Mouse (Mus musculus): Measurements from ENCODE around the gene Cldn3. TPM values are rescaled to one million over a fixed set of nuclear protein-coding genes. Genes with fewer than 3 reads are reported as not detected.
"Not testable (repeated sequence)": the region's sequence is repeated elsewhere in the genome, so short reads cannot be mapped to it uniquely, and the experiment has no call there.

Cldn3 gene
- total RNA-seq (2015) (not detected in 2 replicates), total RNA-seq (2017) (not detected in 2 replicates)

DNA sequence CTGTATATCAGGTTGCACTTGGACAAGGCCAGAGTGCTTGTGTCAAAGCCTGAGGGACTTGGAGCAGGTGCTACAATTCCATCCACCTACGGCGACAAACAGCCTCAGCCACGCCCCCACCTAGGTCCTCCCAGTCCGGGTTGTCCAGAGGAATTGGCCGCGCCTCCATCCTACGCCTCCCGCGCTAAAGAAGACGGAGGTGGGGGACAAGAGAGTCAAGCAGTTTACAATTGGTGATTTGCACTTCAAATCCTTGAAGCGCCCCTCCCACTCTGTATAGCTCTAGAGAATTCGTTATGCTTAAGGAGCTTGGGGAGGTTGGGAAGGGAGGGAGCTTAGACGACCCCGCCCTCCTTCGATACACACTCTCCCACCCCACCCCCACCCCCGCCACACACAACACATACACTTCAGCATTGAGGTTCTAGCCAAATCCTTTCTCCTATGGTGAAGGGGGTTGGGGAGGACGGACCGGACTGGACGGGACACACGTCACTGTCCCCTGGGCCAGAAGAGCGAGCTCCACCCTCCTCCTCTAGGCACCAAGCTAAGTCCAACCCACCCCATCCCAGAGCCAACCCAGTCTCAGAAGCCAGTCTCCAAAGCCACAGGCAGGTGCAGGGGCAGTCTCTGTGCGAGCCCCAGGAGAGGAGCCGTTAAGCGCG, at the start of gene Cldn3:
Cldn3 (plus strand) TSS at position 582 of the 665 bp plus-strand sequence.
- ATAC-seq (replicated peaks; ENCODE audit: poor library complexity): peak; percentile 21; the same call in 1 of the 2 replicates

DNA sequence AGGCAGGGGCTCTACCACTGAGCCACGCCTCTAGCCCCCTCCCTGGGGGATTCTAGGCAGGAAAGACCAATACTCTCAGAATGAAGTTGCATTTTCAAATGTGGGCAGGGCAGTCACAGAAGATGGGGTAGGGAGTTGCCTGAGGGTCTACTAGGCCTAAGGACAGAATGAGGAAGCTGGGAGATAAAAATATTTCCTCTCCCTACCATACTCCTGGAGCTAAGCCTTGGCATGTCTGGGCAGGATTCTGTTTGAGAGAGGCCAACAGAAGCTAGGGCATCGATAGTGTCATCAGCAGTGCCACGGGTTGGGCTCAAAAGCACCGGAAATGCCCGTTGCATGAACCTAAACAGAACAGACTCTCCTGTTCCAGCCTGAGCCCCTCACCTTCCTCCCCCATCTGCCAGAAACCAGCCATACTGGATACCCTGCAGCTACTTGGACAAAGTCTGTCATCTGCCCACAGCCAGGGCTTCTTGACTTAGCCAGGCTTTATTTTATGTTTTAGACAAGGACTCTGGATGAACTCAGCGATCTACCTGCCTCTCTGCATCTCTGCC, 49.3 kb upstream of the Cldn3 start:
- no peak for ATAC-seq (replicated peaks; ENCODE audit: poor library complexity)

- ATAC-seq (replicated peaks; ENCODE audit: poor library complexity): no peak
Observed at GRCm38 (mm10) chr5:134939069-134939468, 46.9 kb upstream of the Cldn3 start.

- not testable (repeated sequence) for ATAC-seq (replicated peaks; ENCODE audit: poor library complexity)
Observed at GRCm38 (mm10) chr5:134939554-134939953, 46.5 kb upstream of the Cldn3 start.

GRCm38 (mm10) chr5:134941472-134942209, 44.4 kb upstream of the Cldn3 start:
- no peak for ATAC-seq (replicated peaks; ENCODE audit: poor library complexity)

DNA sequence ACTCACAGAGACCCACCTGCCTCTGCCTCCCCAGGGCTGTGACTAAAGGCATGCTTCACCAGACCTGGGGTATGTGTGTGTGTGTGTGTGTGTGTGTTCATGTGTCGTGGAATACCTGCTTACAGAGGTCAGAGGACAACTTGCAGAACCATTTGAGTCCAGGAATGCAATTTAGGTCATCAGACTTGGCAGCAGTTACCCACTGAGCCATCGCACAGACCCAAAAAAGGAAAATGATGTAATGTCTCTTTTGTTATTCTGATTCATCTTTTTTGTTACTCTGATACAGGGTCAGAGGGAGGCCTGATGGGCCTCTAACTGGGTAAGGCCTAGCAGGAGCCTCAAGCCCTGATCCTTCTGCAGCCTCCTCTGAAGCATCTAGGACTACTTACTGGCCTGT, 43.3 kb upstream of the Cldn3 start:
- ATAC-seq (replicated peaks; ENCODE audit: poor library complexity): no peak

DNA sequence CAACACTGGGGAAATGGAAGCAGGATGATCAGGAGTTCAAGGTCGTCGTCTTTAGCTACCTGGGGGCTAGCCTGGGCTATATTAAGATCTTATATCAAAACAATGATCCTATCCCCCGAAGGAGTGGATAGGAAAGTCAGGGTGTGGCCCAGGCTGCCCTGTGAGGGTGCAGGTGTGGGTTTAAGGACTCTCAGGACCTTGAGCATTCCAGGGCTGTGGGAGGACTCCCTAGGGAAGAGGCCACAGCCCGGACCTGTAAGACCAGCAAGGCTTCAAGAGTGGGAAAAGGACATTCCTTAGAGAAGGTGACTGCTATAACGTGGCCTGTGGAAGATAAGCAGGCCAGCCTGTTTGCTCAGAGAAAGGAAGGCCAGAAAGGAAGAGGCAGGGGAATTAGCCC, 41.8 kb upstream of the Cldn3 start:
- ATAC-seq (replicated peaks; ENCODE audit: poor library complexity): no peak

GRCm38 (mm10) chr5:134945266-134945959, 40.6 kb upstream of the Cldn3 start:
- no peak for ATAC-seq (replicated peaks; ENCODE audit: poor library complexity)

GRCm38 (mm10) chr5:134946063-134946856, 39.8 kb upstream of the Cldn3 start:
- no peak for ATAC-seq (replicated peaks; ENCODE audit: poor library complexity)

DNA sequence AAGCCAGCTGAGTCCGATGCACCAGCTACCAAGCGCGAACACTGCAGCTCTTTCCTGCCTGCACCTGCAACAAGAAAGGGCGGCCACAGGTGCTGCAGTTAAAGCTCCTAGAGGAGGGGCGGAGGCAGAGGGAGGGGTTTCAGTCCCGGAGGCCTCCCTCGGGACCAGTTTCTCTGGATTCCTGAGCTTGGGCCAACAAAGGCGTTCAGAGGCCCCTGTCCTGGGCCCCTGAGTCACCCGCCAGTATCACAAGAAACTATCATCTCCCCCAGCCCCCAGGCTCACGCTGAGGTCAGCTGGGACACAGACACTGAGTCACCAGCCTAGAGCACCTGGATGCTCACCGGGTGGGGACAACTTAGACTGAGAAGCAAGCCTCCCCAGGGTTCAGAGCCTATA, 39.2 kb upstream of the Cldn3 start, which contains the start of gene Cldn4:
Cldn4 (minus strand) TSS at position 78 of the 399 bp plus-strand sequence.
- no peak for ATAC-seq (replicated peaks; ENCODE audit: poor library complexity)

GRCm38 (mm10) chr5:134947420-134948084, 38.5 kb upstream of the Cldn3 start:
- no peak for ATAC-seq (replicated peaks; ENCODE audit: poor library complexity)

- ATAC-seq (replicated peaks; ENCODE audit: poor library complexity): no peak
Observed at GRCm38 (mm10) chr5:134948085-134948439, 38.0 kb upstream of the Cldn3 start.

DNA sequence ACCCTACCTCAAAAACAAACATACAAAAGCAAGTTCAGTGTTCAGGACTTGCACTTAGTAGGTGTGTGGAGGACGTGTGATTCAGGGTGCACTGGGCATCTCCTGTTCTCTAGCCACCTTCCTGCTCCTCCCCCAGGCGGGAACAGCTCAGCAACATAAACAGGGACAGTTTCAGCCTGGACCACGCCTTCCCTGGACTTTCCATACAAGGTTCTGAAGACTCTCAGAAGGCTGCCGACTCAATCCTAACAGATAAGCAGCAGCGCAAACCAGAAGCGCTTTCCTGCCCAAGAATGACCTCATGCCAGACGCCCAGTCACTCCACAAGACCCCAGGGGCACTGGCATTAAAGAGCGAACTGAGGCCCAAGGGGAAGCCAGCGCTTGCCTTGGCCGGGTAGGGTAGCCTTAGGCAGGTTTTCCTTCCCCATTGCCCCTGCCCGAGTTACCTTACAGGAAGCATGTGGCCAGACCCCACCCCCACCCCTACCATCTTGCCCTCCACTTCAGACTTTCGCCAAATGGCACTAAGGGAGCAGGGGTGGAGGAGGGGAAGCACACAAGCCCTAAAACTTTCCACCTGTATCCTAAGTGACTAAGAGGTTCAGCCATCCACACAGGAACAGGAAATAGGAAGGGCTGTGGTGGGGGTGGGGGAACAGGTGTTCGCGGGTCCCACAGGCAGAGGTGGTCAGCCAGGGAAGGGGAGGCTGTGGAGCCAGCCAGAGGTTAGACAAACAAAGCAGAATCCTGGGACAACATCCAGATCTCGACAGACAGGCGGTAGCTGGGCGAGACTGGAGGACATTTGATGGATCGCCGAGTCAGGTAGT, 34.7 kb upstream of the Cldn3 start:
- peak; percentile 68 for ATAC-seq (replicated peaks; ENCODE audit: poor library complexity)

DNA sequence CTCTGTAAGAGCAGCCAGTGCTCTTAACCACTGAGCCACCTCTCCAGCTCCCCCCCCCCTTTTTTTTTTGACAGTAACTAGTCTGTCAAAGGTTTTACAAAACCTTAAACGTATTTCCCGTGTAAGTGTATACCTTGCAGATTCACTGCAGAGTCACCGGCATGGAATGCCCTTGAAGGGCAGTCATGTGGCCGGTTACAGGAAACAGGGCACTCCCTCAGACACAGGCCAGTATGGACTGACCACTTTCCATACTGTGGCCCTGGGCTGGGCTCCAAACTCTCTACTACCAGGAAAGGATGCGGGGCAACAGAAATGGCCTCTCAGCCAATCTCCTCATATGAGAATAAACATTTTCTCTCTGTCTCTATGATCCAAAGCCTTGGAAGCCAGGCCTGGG, 30.5 kb upstream of the Cldn3 start:
- no peak for ATAC-seq (replicated peaks; ENCODE audit: poor library complexity)

GRCm38 (mm10) chr5:134959114-134959513, 26.9 kb upstream of the Cldn3 start:
- ATAC-seq (replicated peaks; ENCODE audit: poor library complexity): peak; percentile 44

DNA sequence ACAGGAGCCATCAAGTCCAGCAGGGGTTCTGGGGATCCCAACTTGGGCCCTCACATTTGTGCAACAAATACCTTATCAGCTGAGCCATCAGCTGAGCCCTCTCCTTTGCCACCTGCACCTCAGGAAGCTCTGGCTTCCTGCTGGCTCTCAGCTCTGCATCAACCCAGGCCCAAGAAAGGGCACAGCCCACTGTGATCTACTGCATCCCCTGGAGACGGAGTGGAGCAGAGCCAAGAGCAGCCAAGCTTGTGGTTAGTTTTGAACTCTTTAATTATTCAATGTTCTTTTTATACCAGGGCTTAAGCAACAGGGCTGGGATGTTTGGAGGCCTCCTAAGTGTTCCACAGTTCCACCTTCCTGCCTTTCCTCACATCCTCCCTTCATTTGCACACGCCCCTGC, 25.6 kb upstream of the Cldn3 start:
- peak; percentile 29; the same call in 1 of the 2 replicates for ATAC-seq (replicated peaks; ENCODE audit: poor library complexity)

- no peak for ATAC-seq (replicated peaks; ENCODE audit: poor library complexity)
Observed at GRCm38 (mm10) chr5:134961519-134961918, 24.5 kb upstream of the Cldn3 start.

DNA sequence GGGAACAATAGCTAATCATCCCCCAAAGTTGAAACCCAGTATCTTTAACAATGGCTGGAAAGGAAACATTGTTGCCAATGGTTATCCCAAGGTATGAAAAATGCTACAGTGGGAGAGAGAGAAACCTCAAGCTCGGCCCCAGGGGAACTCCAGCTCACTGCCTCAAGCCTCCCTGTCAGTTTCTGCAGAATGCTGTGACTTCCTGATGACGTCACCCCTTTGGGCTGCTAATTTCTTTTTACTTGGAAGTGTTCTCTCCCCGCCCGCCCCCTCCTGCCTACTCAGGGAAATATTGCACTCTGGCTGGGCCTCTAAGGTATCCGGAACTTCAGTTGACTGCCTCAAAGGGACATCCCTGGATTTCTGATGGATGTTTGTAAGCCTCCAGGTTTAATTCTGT, 22.5 kb upstream of the Cldn3 start:
- ATAC-seq (replicated peaks; ENCODE audit: poor library complexity): no peak

- ATAC-seq (replicated peaks; ENCODE audit: poor library complexity): not testable (repeated sequence)
Observed at GRCm38 (mm10) chr5:134964655-134965054, 21.4 kb upstream of the Cldn3 start.
